Mouse (Mus musculus) limb, embryonic 13.5 days (tissue): ENCODE measurements around the gene Zfp426. TPM values are rescaled to one million over a fixed set of nuclear protein-coding genes. Genes with fewer than 3 reads are reported as not detected.

ENCODE experiments used
- ATAC-seq: fragments of 200-750 bp; cut with Nextera tagmentation; 2 replicates; pipeline ENCODE4 v1.8.0; 2017; ENCODE audit warnings: low read depth, moderate number of reproducible peaks, moderate TSS enrichment; ENCODE audit not compliant: low FRiP score
- H3K27ac ChIP-seq: fragments of 300-500 bp; sonication (generic); 2 replicates; pipeline ENCODE4 v1.5.1; 2015; ENCODE audit warnings: inconsistent platforms, mild to moderate bottlenecking, moderate library complexity
- H3K27me3 ChIP-seq: fragments of 300-500 bp; sonication (generic); 2 replicates; pipeline ENCODE4 v1.6.1; 2015; ENCODE audit warnings: mild to moderate bottlenecking, inconsistent platforms
- H3K36me3 ChIP-seq: fragments of 300-500 bp; sonication (generic); 2 replicates; pipeline ENCODE4 v1.6.1; 2015; ENCODE audit warnings: inconsistent platforms, mild to moderate bottlenecking, moderate library complexity
- H3K4me1 ChIP-seq: fragments of 300-500 bp; sonication (generic); 2 replicates; pipeline ENCODE4 v1.6.1; 2015; ENCODE audit warnings: inconsistent platforms
- H3K4me2 ChIP-seq: fragments of 300-500 bp; sonication (generic); replicated peaks from 2 replicates; pipeline ENCODE4 v1.6.1; 2015; ENCODE audit warnings: inconsistent platforms, mild to moderate bottlenecking, moderate library complexity
- H3K4me3 ChIP-seq: fragments of 300-500 bp; sonication (generic); 2 replicates; pipeline ENCODE4 v1.5.1; 2015; ENCODE audit warnings: moderate library complexity, mild to moderate bottlenecking, inconsistent platforms
- H3K9ac ChIP-seq: fragments of 300-500 bp; sonication (generic); 2 replicates; pipeline ENCODE4 v1.6.1; 2015; ENCODE audit warnings: mild to moderate bottlenecking, inconsistent platforms
- H3K9me3 ChIP-seq: fragments of 300-500 bp; sonication (generic); 2 replicates; pipeline ENCODE4 v1.6.1; 2016; ENCODE audit warnings: inconsistent platforms
- WGBS: fragments of 180-500 bp; shearing (Covaris S2); methylation state at CpG from one replicate; pipeline ENCODE4 v1.1.7; 2015; 5-methylcytosine and 5-hydroxymethylcytosine counted together
- polyA plus RNA-seq: library from polyadenylated mRNA; unstranded; fragments of >200 nt; fragmentation: Nextera tagmentation; extraction: Ambion mirVana; gene quantifications from 2 replicates; pipeline ENCODE4 v1.2.1, GENCODE M21; 2015

The Zfp426 gene
- 18.6 and 23.3 TPM in 2 replicates for polyA plus RNA-seq

DNA sequence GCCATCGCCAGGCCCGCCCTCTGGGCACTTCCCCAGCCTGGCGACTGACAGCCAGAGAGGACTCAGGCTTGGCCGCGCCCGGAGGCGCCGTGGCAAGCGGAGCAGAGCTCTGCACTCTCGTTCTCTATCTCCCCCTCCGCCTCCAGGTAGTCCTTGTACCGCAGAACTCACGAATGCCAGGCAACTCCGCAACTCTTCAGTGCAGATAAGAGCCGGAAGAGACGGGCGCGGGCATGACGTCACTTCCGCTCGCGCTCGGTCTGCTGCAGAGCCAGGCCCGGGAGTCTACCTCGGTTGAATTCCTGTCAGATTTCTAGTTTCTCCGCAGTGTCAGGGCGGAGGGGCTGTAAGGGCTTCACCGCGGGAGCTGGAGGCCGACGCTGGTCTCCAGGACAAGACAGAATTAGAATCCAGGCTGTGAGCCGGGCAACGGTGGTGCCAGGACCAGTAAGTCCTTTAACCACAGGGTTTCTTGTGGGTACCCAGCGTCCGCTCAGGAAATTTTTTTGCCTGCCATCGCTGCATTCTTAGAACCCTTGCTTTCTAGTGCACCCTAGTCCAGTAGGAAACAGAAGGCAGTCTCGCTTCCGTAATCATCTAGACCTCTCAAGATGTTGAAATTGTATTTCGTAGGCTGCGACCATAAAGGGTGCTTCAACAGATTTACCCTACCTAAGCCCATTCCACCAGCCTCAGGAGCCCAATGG is at the start of gene Zfp426:
Zfp426 (minus strand) TSS at position 220 of the 707 bp plus-strand sequence.
- H3K36me3 ChIP-seq = peaks cover 33% of the 10 kb centered on the region
- under 1% methylated on average over 40 of the region's 40 CpGs for WGBS
- peaks cover 29% of the 10 kb centered on the region for H3K4me1 ChIP-seq
- H3K4me3 ChIP-seq = peak within 1 kb of the TSS; percentile 87
- ATAC-seq = peak; percentile 94
- H3K9me3 ChIP-seq = no peaks in the 10 kb centered on the region
- H3K4me2 ChIP-seq = peak within 1 kb of the TSS; percentile 79
- peak within 1 kb of the TSS; percentile 91 for H3K9ac ChIP-seq
- peak within 1 kb of the TSS; percentile 96 for H3K27ac ChIP-seq
- H3K27me3 ChIP-seq = no peaks in the 10 kb centered on the region

DNA sequence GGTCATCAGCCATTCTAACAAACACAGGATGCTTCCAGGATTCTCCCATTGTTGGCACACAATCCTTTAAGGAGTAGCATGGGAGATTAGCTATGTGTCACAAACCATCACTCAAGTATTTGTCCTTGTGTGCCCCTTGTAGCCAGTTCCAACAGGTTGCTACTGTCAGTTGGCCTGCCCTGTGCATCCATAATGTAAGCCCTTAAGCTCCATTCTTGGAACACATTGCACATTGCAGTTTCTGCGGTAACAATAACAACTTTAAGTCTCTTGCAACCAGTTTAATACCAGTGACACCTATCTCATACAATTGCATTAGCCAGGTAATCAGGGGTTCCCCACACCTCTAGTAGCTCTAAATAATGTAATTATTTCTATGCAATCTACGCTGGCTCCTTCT is 44.1 kb upstream of the Zfp426 start:
- no peaks in the 10 kb centered on the region for H3K4me1 ChIP-seq
- peaks cover 8% of the 10 kb centered on the region for H3K27me3 ChIP-seq
- no peak overlapping the region for H3K9ac ChIP-seq
- 88% methylated on average over 2 of the region's 2 CpGs for WGBS
- H3K27ac ChIP-seq = no peak overlapping the region
- H3K36me3 ChIP-seq = no peaks in the 10 kb centered on the region
- ATAC-seq = no peak
- H3K4me3 ChIP-seq = no peak overlapping the region
- H3K9me3 ChIP-seq = no peaks in the 10 kb centered on the region
- H3K4me2 ChIP-seq = no peak overlapping the region

DNA sequence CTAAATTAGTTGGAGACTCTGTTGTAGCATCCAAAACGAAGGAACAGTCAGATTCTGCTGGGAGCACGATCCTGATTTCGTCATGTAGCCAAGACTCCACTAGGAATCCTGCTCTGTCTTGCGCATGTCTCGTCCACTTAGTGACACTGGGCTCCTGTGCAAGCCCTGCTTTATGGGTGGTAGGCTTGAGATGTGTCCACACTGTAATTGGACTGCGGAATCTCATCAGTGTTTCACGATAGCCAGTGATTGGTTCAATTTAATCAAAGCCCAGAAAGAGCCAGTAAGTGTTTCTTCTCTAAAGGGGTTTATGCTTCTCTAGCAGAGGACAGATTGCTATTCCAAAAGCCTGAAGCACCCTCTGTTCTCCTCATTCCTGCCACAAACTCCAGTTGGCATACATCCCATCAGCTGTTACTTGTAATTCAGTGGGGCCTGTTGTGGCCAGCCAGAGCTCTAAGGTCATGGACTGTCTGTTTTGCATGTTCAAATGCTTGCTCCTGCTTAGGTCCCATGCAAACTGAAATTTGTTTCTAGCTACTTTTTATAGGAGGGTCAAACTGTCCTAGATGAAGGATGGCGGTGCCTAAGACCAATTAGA is 41.9 kb upstream of the Zfp426 start:
- H3K27me3 ChIP-seq = peaks cover 8% of the 10 kb centered on the region
- no peak overlapping the region for H3K9ac ChIP-seq
- no peak overlapping the region for H3K4me2 ChIP-seq
- H3K4me1 ChIP-seq = no peaks in the 10 kb centered on the region
- 74% methylated on average over 8 of the region's 8 CpGs for WGBS
- no peaks in the 10 kb centered on the region for H3K9me3 ChIP-seq
- no peaks in the 10 kb centered on the region for H3K36me3 ChIP-seq
- ATAC-seq = no peak
- H3K4me3 ChIP-seq = no peak overlapping the region
- H3K27ac ChIP-seq = no peak overlapping the region

DNA sequence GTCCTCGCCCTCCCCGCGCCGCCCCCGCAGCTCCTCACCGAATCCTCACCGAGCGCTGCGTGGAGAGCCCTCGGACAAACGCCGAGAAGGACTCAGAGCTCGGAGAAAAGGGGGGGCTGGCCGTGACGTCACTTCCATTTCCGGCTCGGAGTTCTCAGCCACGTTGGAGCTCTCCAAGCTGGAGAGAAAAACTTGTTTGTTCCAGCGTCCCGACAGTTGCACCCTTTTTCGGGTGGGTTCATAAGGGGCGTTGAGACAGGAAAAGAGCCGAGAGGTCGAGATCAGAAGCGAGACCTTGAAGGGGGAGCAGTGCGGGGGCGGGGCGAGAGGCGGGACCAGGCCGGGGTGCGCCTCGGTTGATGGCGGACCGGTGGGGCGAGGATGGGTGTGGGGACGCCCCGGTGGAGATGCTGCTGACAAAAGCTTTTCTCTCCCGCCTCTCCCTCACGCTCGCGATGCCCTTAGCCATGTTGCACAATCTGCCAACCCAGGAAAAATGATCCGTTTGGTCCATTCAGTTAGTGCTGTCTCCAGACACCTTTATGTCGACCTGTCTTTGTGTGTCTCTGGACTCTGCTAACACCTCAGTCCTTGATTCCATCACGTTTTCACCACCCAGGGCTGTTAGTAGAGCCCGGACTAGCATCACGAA is 28.9 kb upstream of the Zfp426 start, which contains the start of gene Zfp266:
Zfp266 (minus strand) TSS at position 112 of the 652 bp plus-strand sequence.
- Histone ChIP-seq H3K4me2 (peak within 1 kb of the TSS; percentile 79), H3K4me1 (peaks cover 33% of the 10 kb centered on the region), H3K9ac (peak within 1 kb of the TSS; percentile 98), H3K27ac (peak within 1 kb of the TSS; percentile 99), H3K36me3 (peaks cover 19% of the 10 kb centered on the region), H3K9me3 (no peaks in the 10 kb centered on the region), H3K27me3 (no peaks in the 10 kb centered on the region), H3K4me3 (peak within 1 kb of the TSS; percentile 82)
- under 1% methylated on average over 46 of the region's 46 CpGs for WGBS
- ATAC-seq = peak; percentile 95

DNA sequence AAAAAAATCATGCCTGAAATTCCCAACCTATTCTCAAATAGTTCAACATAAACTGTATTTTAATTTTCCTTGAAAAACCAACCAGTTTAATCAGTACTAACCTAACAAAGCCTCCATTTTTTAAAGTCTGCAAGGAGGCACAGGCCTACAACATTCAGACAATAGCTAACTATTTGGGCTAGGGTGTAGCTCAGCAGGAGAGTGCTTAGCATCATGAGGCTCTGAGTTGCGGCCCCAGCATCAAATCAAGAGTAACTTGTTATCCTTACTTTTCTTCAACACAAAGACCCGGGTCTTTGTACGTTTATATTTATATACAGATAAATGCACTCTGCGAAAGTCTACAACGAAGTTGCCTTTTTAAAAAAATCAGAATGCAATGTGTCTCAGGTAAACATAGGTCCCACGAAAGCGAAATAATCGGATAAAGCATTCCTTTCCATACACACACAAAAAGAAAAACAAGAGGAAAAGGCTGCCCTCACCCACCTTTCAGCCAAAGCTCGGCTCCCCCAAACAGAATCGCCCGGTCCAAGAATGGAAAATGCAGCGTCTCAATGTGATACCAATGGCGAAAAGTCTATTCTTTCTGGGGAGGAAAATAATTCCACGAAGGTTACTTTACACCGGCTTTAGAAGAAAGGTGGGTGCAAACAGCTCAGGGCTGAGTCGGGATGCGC is 28.1 kb upstream of the Zfp426 start:
- H3K27me3 ChIP-seq = no peaks in the 10 kb centered on the region
- H3K4me3 ChIP-seq = peak overlapping the region; percentile 82
- H3K27ac ChIP-seq = peak overlapping the region; percentile 99
- ATAC-seq = no peak
- peak overlapping the region; percentile 98 for H3K9ac ChIP-seq
- WGBS = under 1% methylated on average over 17 of the region's 17 CpGs
- no peaks in the 10 kb centered on the region for H3K9me3 ChIP-seq
- H3K4me1 ChIP-seq = peaks cover 33% of the 10 kb centered on the region
- peak overlapping the region; percentile 79 for H3K4me2 ChIP-seq
- H3K36me3 ChIP-seq = peaks cover 26% of the 10 kb centered on the region

DNA sequence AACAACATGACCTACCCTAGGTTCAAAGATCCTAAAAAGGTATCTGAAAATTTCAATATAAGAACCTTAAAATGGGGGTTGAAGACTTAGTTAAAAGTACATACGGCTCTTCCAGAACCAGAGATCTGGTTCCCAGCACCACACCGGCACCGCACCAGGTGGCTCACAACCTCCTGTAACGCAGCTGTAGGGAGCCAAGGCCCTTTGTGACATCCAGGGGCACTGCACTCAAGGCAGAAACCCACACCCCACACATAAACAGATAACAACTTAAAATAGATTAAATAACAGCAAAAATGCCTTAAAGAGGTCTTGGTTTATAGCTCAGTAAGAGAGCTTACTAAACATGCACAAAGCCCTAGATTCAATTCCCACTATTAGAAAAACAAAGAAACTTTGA is 27.4 kb upstream of the Zfp426 start:
- peaks cover 40% of the 10 kb centered on the region for H3K4me1 ChIP-seq
- no peak for ATAC-seq
- H3K36me3 ChIP-seq = peaks cover 33% of the 10 kb centered on the region
- peak overlapping the region; percentile 74 for H3K4me2 ChIP-seq
- no peaks in the 10 kb centered on the region for H3K9me3 ChIP-seq
- H3K9ac ChIP-seq = peak overlapping the region; percentile 63
- no peak overlapping the region for H3K27ac ChIP-seq
- WGBS = 19% methylated on average over 4 of the region's 4 CpGs
- H3K27me3 ChIP-seq = no peaks in the 10 kb centered on the region
- peak overlapping the region; percentile 53 for H3K4me3 ChIP-seq

DNA sequence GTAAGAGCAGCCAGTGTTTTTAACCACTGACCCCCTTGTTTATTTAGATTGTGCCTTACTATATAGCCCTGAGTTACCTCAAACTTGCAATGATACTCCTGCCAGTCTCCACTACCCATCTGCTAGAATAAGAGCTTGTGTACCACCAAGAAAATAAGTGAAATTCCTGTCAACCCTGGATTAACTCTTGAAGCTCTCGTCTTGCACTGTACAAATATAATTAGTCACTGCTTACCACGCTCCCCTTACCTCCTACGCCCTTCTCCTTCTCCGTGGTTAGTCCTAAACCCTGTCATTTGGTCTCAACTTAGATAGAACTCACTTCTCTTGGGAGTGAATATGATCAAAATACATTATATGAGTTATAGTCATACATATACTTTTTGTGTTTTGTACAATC is 26.2 kb upstream of the Zfp426 start:
- peaks cover 52% of the 10 kb centered on the region for H3K4me1 ChIP-seq
- H3K9me3 ChIP-seq = no peaks in the 10 kb centered on the region
- ATAC-seq = no peak
- peak overlapping the region; percentile 74 for H3K4me2 ChIP-seq
- no peaks in the 10 kb centered on the region for H3K27me3 ChIP-seq
- no peak overlapping the region for H3K9ac ChIP-seq
- peaks cover 45% of the 10 kb centered on the region for H3K36me3 ChIP-seq
- 85% methylated on average over 4 of the region's 4 CpGs for WGBS
- H3K4me3 ChIP-seq = peak overlapping the region; percentile 53
- H3K27ac ChIP-seq = no peak overlapping the region

DNA sequence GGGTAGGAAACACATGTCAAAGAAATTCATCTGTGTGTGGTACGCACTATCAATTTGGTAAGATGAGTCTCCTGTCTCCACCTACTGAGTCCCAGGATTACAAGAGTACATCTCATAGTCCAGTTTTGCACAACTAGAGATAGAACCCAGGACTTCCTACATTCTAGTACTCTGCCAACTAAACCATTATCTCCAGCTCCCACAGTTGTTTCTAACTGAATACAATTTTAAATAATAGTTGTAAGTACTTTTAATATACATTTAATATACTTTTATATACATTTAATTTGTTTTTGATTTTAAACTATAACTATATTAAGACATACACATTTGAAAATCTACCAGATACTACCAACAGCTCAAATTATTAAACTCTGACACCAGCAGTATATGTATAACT is 25.2 kb upstream of the Zfp426 start:
- Histone ChIP-seq H3K27me3 (no peaks in the 10 kb centered on the region), H3K9me3 (no peaks in the 10 kb centered on the region), H3K27ac (no peak overlapping the region), H3K4me3 (no peak overlapping the region), H3K4me1 (peaks cover 57% of the 10 kb centered on the region), H3K4me2 (no peak overlapping the region), H3K36me3 (peaks cover 54% of the 10 kb centered on the region), H3K9ac (no peak overlapping the region)
- WGBS = 96% methylated on average over 1 of the region's 1 CpGs
- ATAC-seq = no peak

DNA sequence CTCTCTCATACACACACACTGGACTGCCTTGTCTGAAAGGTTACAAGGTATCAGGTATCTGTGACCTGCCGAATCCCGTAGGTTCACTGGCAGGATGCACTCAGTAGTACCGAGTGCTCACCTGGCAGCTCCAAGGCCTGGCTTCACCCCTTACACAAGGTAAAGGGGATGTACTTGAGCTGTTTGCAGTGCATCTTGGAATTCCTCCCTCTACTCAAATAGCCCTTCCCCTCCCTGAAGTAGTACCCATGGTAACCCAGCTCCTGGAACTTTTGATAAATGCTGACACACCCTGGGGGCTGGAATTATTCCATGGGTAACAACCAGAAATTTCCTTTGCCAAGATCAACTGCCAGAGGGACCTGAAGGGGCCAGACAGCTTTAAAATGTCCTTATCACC is 21.5 kb upstream of the Zfp426 start:
- WGBS = 85% methylated on average over 3 of the region's 3 CpGs
- no peaks in the 10 kb centered on the region for H3K9me3 ChIP-seq
- peaks cover 44% of the 10 kb centered on the region for H3K4me1 ChIP-seq
- no peak overlapping the region for H3K9ac ChIP-seq
- H3K27me3 ChIP-seq = no peaks in the 10 kb centered on the region
- H3K4me2 ChIP-seq = no peak overlapping the region
- no peak for ATAC-seq
- no peak overlapping the region for H3K27ac ChIP-seq
- H3K4me3 ChIP-seq = no peak overlapping the region
- H3K36me3 ChIP-seq = peaks cover 87% of the 10 kb centered on the region

DNA sequence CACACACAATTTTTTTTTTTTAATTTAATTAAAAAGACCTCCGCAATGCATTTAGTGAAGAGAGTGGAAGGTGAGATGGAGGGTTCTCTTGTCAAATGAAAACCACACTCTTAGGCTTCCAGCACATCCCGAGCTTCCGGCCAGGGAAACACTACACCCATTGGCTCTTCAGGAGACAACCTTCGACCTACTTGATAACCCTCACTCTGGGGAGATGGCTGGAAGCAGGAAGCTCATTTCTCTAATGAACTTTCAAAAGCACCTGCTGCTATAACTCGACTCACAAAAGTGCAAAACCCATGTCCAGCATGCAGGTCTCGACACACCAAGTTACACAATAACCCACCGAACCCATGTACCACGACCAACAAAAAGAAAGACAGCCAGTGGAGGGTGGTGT is 20.2 kb upstream of the Zfp426 start:
- Histone ChIP-seq H3K9ac (no peak overlapping the region), H3K36me3 (peaks cover 79% of the 10 kb centered on the region)

DNA sequence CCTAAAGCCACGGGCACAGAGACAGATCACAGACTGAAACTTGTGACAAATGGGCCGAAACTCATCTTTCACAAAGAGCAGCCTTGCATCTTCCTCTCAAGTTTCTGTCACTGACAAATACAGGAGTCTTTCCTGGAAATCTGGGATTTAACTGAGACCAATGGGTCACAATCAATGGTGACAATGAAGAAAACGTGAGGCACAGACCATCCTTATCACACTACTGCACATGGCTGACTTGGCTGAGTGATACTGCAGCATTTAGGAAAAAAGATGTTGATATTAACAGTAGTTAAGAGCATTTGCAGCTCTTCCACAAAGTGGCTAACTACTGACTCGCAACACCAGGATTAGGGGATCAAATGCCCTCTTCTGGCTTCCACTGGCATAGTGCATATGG is 19.1 kb upstream of the Zfp426 start:
- H3K27me3 ChIP-seq = no peaks in the 10 kb centered on the region
- no peak overlapping the region for H3K27ac ChIP-seq
- H3K36me3 ChIP-seq = peaks cover 84% of the 10 kb centered on the region
- no peak overlapping the region for H3K4me3 ChIP-seq
- no peaks in the 10 kb centered on the region for H3K9me3 ChIP-seq
- ATAC-seq = no peak
- peaks cover 25% of the 10 kb centered on the region for H3K4me1 ChIP-seq
- WGBS = 92% methylated on average over 4 of the region's 4 CpGs
- no peak overlapping the region for H3K4me2 ChIP-seq
- H3K9ac ChIP-seq = no peak overlapping the region

More for the DNA sequence above, 20.2 kb upstream of the Zfp426 start:
- peaks cover 33% of the 10 kb centered on the region for H3K4me1 ChIP-seq
- no peak overlapping the region for H3K4me3 ChIP-seq
- H3K27me3 ChIP-seq = no peaks in the 10 kb centered on the region
- ATAC-seq = no peak
- H3K27ac ChIP-seq = no peak overlapping the region
- WGBS = 84% methylated on average over 8 of the region's 8 CpGs
- H3K9me3 ChIP-seq = no peaks in the 10 kb centered on the region
- no peak overlapping the region for H3K4me2 ChIP-seq

DNA sequence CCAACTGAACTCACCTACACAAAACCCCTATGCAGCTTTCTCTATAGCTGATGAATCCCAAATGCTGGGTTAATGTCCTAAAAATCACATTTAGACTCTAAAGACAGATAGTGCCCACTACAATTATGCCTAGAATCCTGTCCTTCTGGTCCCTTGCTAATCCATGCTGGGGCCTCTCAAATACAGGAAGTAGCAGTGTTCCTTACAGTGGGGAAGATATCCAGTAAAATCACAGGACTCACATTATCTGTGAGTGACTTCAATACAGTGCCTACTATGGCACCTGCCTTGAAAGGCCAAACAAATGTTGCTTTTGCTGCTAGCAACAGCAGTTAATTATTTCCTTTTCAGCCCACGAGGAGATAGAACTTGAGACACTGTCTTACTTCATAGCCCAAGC is 17.8 kb upstream of the Zfp426 start:
- no peak overlapping the region for H3K4me2 ChIP-seq
- no peak for ATAC-seq
- H3K27me3 ChIP-seq = no peaks in the 10 kb centered on the region
- WGBS = 61% methylated on average over 1 of the region's 1 CpGs
- no peak overlapping the region for H3K4me3 ChIP-seq
- H3K36me3 ChIP-seq = peaks cover 86% of the 10 kb centered on the region
- H3K9ac ChIP-seq = no peak overlapping the region
- H3K4me1 ChIP-seq = peaks cover 21% of the 10 kb centered on the region
- no peak overlapping the region for H3K27ac ChIP-seq
- no peaks in the 10 kb centered on the region for H3K9me3 ChIP-seq
